Mouse (Mus musculus): Measurements from ENCODE around the gene Shisa8. TPM values are rescaled to one million over a fixed set of nuclear protein-coding genes. Genes with fewer than 3 reads are reported as not detected.

Gene Shisa8
- polyA plus RNA-seq, 1 experiment from 2014 or later: 0.15 TPM

- no peak overlapping the region for H3K27ac ChIP-seq (ENCODE audit: low read depth)
- ATAC-seq (replicated peaks; ENCODE audit: low FRiP score, low TSS enrichment, low read depth): peak; percentile 47; the same call in 1 of the 2 replicates
- peaks cover 11% of the 10 kb centered on the region for H3K4me1 ChIP-seq (replicated peaks; ENCODE audit: control insufficient read depth, insufficient read depth, low read length)
Measured at GRCm38 (mm10) chr15:82211911-82212751, 484 bp downstream of the Shisa8 start.

GRCm38 (mm10) chr15:82211281-82211680 is 1.3 kb downstream of the Shisa8 start:
- whole genome bisulfite sequencing: 4% methylated on average over 11 of the region's 11 CpGs

More at GRCm38 (mm10) chr15:82211911-82212751, 484 bp downstream of the Shisa8 start:
- Histone ChIP-seq H3K36me3 (ENCODE audit: control insufficient read depth, insufficient read depth, low read length) (no peaks in the 10 kb centered on the region), H3K4me2 (ENCODE audit: low read length) (peak overlapping the region; percentile 73), H3K4me3 (ENCODE audit: low read depth, low read length) (peak overlapping the region; percentile 38), H3K9ac (ENCODE audit: low read length) (peak overlapping the region; percentile 20), H3K27me3 (replicated peaks; ENCODE audit: control insufficient read depth, insufficient read depth, low read length) (peaks cover 94% of the 10 kb centered on the region), H3K9me3 (ENCODE audit: control insufficient read depth, low read length) (no peaks in the 10 kb centered on the region)
- DNase-seq (ENCODE audit: low spot score): peak; percentile 71
- WGBS: under 1% methylated on average over 110 of the region's 112 CpGs

GRCm38 (mm10) chr15:82210801-82211200 is 1.8 kb downstream of the Shisa8 start:
- Histone ChIP-seq H3K36me3 (ENCODE audit: control insufficient read depth, insufficient read depth, low read length) (peaks cover 8% of the 10 kb centered on the region), H3K4me2 (ENCODE audit: low read length) (no peak overlapping the region), H3K9ac (ENCODE audit: low read length) (no peak overlapping the region), H3K4me3 (ENCODE audit: low read depth, low read length) (no peak overlapping the region), H3K4me1 (replicated peaks; ENCODE audit: control insufficient read depth, insufficient read depth, low read length) (peaks cover 14% of the 10 kb centered on the region), H3K27ac (ENCODE audit: low read depth) (no peak overlapping the region), H3K9me3 (ENCODE audit: control insufficient read depth, low read length) (no peaks in the 10 kb centered on the region), H3K27me3 (replicated peaks; ENCODE audit: control insufficient read depth, insufficient read depth, low read length) (peaks cover 94% of the 10 kb centered on the region)
- ATAC-seq (replicated peaks; ENCODE audit: low FRiP score, low TSS enrichment, low read depth) (no peak), DNase-seq (ENCODE audit: low spot score) (no peak)
- 59% methylated on average over 1 of the region's 1 CpGs for WGBS

More at GRCm38 (mm10) chr15:82211281-82211680, 1.3 kb downstream of the Shisa8 start:
- peaks cover 94% of the 10 kb centered on the region for H3K27me3 ChIP-seq (replicated peaks; ENCODE audit: control insufficient read depth, insufficient read depth, low read length)
- peaks cover 3% of the 10 kb centered on the region; the same call in 1 of the 2 replicates for H3K36me3 ChIP-seq (ENCODE audit: control insufficient read depth, insufficient read depth, low read length)
- H3K9ac ChIP-seq (ENCODE audit: low read length): no peak overlapping the region
- peaks cover 11% of the 10 kb centered on the region for H3K4me1 ChIP-seq (replicated peaks; ENCODE audit: control insufficient read depth, insufficient read depth, low read length)
- DNase-seq (ENCODE audit: low spot score) (no peak), ATAC-seq (replicated peaks; ENCODE audit: low FRiP score, low TSS enrichment, low read depth) (no peak)
- peak overlapping the region; percentile 73 for H3K4me2 ChIP-seq (ENCODE audit: low read length)
- H3K4me3 ChIP-seq (ENCODE audit: low read depth, low read length): peak overlapping the region; percentile 10; the same call in 1 of the 2 replicates
- no peaks in the 10 kb centered on the region for H3K9me3 ChIP-seq (ENCODE audit: control insufficient read depth, low read length)
- H3K27ac ChIP-seq (ENCODE audit: low read depth): no peak overlapping the region

- Histone ChIP-seq H3K9me3 (ENCODE audit: control insufficient read depth, low read length) (no peaks in the 10 kb centered on the region), H3K27ac (ENCODE audit: low read depth) (no peak overlapping the region), H3K4me1 (replicated peaks; ENCODE audit: control insufficient read depth, insufficient read depth, low read length) (peaks cover 14% of the 10 kb centered on the region), H3K4me2 (ENCODE audit: low read length) (no peak overlapping the region), H3K27me3 (replicated peaks; ENCODE audit: control insufficient read depth, insufficient read depth, low read length) (peaks cover 84% of the 10 kb centered on the region), H3K9ac (ENCODE audit: low read length) (no peak overlapping the region), H3K4me3 (ENCODE audit: low read depth, low read length) (no peak overlapping the region), H3K36me3 (ENCODE audit: control insufficient read depth, insufficient read depth, low read length) (peaks cover 20% of the 10 kb centered on the region)
- DNase-seq (ENCODE audit: low spot score) (no peak), ATAC-seq (replicated peaks; ENCODE audit: low FRiP score, low TSS enrichment, low read depth) (no peak)
- 80% methylated on average over 13 of the region's 13 CpGs for WGBS
Measured at GRCm38 (mm10) chr15:82209295-82210050, 3.1 kb downstream of the Shisa8 start.

- no peak for DNase-seq (ENCODE audit: low spot score)
- ATAC-seq (replicated peaks; ENCODE audit: low FRiP score, low TSS enrichment, low read depth): no peak
- Histone ChIP-seq H3K27ac (ENCODE audit: low read depth) (no peak overlapping the region), H3K4me1 (replicated peaks; ENCODE audit: control insufficient read depth, insufficient read depth, low read length) (peaks cover 14% of the 10 kb centered on the region), H3K9me3 (ENCODE audit: control insufficient read depth, low read length) (no peaks in the 10 kb centered on the region), H3K4me2 (ENCODE audit: low read length) (no peak overlapping the region), H3K36me3 (ENCODE audit: control insufficient read depth, insufficient read depth, low read length) (peaks cover 32% of the 10 kb centered on the region), H3K9ac (ENCODE audit: low read length) (no peak overlapping the region), H3K27me3 (replicated peaks; ENCODE audit: control insufficient read depth, insufficient read depth, low read length) (peaks cover 74% of the 10 kb centered on the region), H3K4me3 (ENCODE audit: low read depth, low read length) (no peak overlapping the region)
- WGBS: 84% methylated on average over 8 of the region's 8 CpGs
Measured at GRCm38 (mm10) chr15:82208307-82208706, 4.3 kb downstream of the Shisa8 start.

DNA sequence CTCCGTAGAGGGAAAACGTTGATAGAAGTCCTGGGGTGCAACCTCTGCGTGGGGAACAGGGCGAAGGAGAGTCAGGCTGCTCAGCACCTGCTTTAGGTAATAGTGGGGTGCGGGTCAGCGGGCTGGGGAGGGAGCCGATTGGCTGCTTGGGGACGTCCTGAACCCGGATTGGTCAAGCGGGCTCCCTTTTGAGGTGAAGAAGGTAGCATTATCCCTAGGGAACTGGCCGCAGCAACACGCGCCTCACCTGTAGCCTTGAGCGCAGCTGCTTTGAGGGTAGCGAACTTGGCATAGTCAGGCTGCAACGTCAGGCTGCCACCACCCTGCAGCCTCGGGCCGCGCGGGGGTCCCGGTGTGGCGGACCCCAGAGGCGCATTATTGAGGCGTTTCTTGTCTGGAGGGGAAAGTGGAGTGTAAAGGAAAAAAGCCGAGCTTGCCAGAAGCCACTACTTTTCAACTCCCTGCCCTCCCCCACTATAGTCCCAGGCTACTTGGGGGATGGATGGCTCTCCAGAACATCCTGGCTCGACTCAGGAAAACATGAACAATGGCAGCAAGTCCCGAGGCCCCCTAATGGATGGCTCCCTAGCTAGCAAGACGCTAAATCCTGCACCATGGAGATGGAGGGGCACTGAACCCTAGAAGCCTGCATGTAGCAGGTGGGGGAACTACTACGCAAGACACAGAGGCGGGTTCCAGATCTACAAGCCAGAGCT is 5.0 kb downstream of the Shisa8 start:
- no peak for DNase-seq (ENCODE audit: low spot score)
- Histone ChIP-seq H3K4me1 (replicated peaks; ENCODE audit: control insufficient read depth, insufficient read depth, low read length) (peaks cover 14% of the 10 kb centered on the region), H3K4me3 (ENCODE audit: low read depth, low read length) (no peak overlapping the region), H3K27ac (ENCODE audit: low read depth) (no peak overlapping the region), H3K36me3 (ENCODE audit: control insufficient read depth, insufficient read depth, low read length) (peaks cover 38% of the 10 kb centered on the region), H3K27me3 (replicated peaks; ENCODE audit: control insufficient read depth, insufficient read depth, low read length) (peaks cover 67% of the 10 kb centered on the region), H3K9ac (ENCODE audit: low read length) (no peak overlapping the region), H3K4me2 (ENCODE audit: low read length) (no peak overlapping the region), H3K9me3 (ENCODE audit: control insufficient read depth, low read length) (no peaks in the 10 kb centered on the region)
- 24% methylated on average over 30 of the region's 30 CpGs for WGBS
- no peak for ATAC-seq (replicated peaks; ENCODE audit: low FRiP score, low TSS enrichment, low read depth)

GRCm38 (mm10) chr15:82207105-82207459 is 5.5 kb downstream of the Shisa8 start:
- Histone ChIP-seq H3K4me2 (ENCODE audit: low read length) (no peak overlapping the region), H3K27me3 (replicated peaks; ENCODE audit: control insufficient read depth, insufficient read depth, low read length) (peaks cover 61% of the 10 kb centered on the region), H3K9ac (ENCODE audit: low read length) (no peak overlapping the region), H3K36me3 (ENCODE audit: control insufficient read depth, insufficient read depth, low read length) (peaks cover 44% of the 10 kb centered on the region), H3K4me3 (ENCODE audit: low read depth, low read length) (no peak overlapping the region), H3K4me1 (replicated peaks; ENCODE audit: control insufficient read depth, insufficient read depth, low read length) (peaks cover 9% of the 10 kb centered on the region), H3K9me3 (ENCODE audit: control insufficient read depth, low read length) (no peaks in the 10 kb centered on the region), H3K27ac (ENCODE audit: low read depth) (no peak overlapping the region)
- whole genome bisulfite sequencing: 22% methylated on average over 34 of the region's 34 CpGs
- ATAC-seq (replicated peaks; ENCODE audit: low FRiP score, low TSS enrichment, low read depth) (no peak), DNase-seq (ENCODE audit: low spot score) (no peak)

DNA sequence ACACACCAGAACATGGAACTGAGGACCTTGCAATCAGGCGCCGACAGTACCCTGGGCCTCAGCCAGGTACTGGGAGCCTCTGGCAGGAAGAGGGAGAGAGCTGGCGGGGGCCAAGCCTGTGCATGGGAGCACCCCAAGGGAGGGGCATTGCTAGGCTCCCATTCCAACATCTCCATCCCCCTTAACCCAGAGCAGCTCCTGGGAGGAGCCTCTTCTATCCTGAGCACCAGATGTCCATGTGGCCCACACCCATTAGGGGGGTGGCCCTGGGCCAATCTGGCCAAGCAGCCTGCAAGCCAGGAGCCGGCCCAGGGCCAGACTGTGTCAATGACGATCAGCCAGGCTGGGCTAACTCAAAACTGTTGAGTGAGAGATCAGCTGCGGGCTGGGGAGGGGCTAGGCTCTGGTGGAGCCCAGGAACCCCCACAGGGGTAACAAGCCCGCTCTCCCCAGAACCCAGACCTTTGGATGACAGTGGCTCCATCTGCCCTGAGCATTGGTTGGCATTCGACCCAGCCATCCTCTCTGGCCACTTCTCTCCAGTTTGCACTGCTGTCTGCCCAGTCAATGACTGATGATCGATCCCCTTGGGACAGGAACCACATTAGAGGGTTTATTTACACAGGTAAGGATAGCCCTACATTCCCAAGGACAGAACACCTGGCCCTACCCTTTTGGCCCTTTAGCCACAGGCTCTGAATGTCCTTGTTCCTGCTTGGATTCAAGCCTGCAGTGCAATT is 6.1 kb downstream of the Shisa8 start:
- Histone ChIP-seq H3K36me3 (ENCODE audit: control insufficient read depth, insufficient read depth, low read length) (peaks cover 50% of the 10 kb centered on the region), H3K9me3 (ENCODE audit: control insufficient read depth, low read length) (no peaks in the 10 kb centered on the region), H3K4me2 (ENCODE audit: low read length) (no peak overlapping the region), H3K4me1 (replicated peaks; ENCODE audit: control insufficient read depth, insufficient read depth, low read length) (peaks cover 4% of the 10 kb centered on the region; the same call in 1 of the 2 replicates), H3K4me3 (ENCODE audit: low read depth, low read length) (no peak overlapping the region), H3K9ac (ENCODE audit: low read length) (no peak overlapping the region), H3K27me3 (replicated peaks; ENCODE audit: control insufficient read depth, insufficient read depth, low read length) (peaks cover 56% of the 10 kb centered on the region), H3K27ac (ENCODE audit: low read depth) (no peak overlapping the region)
- 60% methylated on average over 9 of the region's 9 CpGs for WGBS
- no peak for DNase-seq (ENCODE audit: low spot score)
- ATAC-seq (replicated peaks; ENCODE audit: low FRiP score, low TSS enrichment, low read depth): no peak
